Mouse (Mus musculus): ENCODE measurements at regions not wholly inside any gene's neighbourhood (a gene's known extent, or its start where the extent isn't known, plus 50 kb on each side); places are given as distances from the start of the nearest gene placed in this dataset.

GRCm38 (mm10) chr3:54633446-54633845 lies 59.2 kb upstream of the Supt20 start:
- no peak overlapping the region for H3K4me2 ChIP-seq (ENCODE audit: low read depth, low read length)
- H3K4me1 ChIP-seq (ENCODE audit: control insufficient read depth, insufficient read depth, low read length), result no peaks in the 10 kb centered on the region
- H3K36me3 ChIP-seq (ENCODE audit: control insufficient read depth, insufficient read depth, low read length), result no peaks in the 10 kb centered on the region
- 91% methylated on average over 23 of the region's 23 CpGs for WGBS
- ATAC-seq (ENCODE audit: low read depth), result no peak
- 0 out of 2 replicates have a peak, but pooled peaks cover 5% of the 10 kb centered on the region for H3K9me3 ChIP-seq (ENCODE audit: control insufficient read depth, low read length)
- H3K4me3 ChIP-seq (ENCODE audit: low read depth, low read length), result no peak overlapping the region
- no peaks in the 10 kb centered on the region for H3K27me3 ChIP-seq (ENCODE audit: control insufficient read depth, insufficient read depth, low read length)
- no peak overlapping the region for H3K27ac ChIP-seq (ENCODE audit: low read depth, low read length)
- no peak overlapping the region for H3K9ac ChIP-seq (replicated peaks; ENCODE audit: low read depth, low read length)

GRCm38 (mm10) chr3:54634456-54634855 lies 58.2 kb upstream of the Supt20 start:
- H3K27me3 ChIP-seq (ENCODE audit: control insufficient read depth, insufficient read depth, low read length), result no peaks in the 10 kb centered on the region
- 94% methylated on average over 10 of the region's 10 CpGs for WGBS
- H3K36me3 ChIP-seq (ENCODE audit: control insufficient read depth, insufficient read depth, low read length), result no peaks in the 10 kb centered on the region
- ATAC-seq (ENCODE audit: low read depth), result no peak
- no peak overlapping the region for H3K9ac ChIP-seq (replicated peaks; ENCODE audit: low read depth, low read length)
- H3K4me3 ChIP-seq (ENCODE audit: low read depth, low read length), result no peak overlapping the region
- no peak overlapping the region for H3K4me2 ChIP-seq (ENCODE audit: low read depth, low read length)
- H3K4me1 ChIP-seq (ENCODE audit: control insufficient read depth, insufficient read depth, low read length), result no peaks in the 10 kb centered on the region
- H3K27ac ChIP-seq (ENCODE audit: low read depth, low read length), result no peak overlapping the region
- 0 out of 2 replicates have a peak, but pooled peaks cover 5% of the 10 kb centered on the region for H3K9me3 ChIP-seq (ENCODE audit: control insufficient read depth, low read length)

All from neural tube, embryonic 14.5 days (tissue).